Mouse (Mus musculus) heart, postnatal 4 days (tissue): ENCODE measurements at regions not wholly inside any gene's neighbourhood (a gene's known extent, or its start where the extent isn't known, plus 50 kb on each side); places are given as distances from the start of the nearest gene placed in this dataset.
A peak's percentile ranks its signal among the peaks of the same experiment; 100 is the strongest.

ENCODE experiments used
- DNase-seq: peaks from one replicate; pipeline ENCODE4 v3.0.0; 2021

- peak; percentile 6 for DNase-seq
These were observed 227.1 kb upstream of the Vstm2b start for GRCm38 (mm10) chr7:40671068-40671467.

- no peak for DNase-seq
These were observed 225.8 kb upstream of the Vstm2b start for GRCm38 (mm10) chr7:40672348-40672747.

GRCm38 (mm10) chr7:40674397-40674796, 223.7 kb upstream of the Vstm2b start:
- DNase-seq: no peak

GRCm38 (mm10) chr7:40677601-40678000, 220.5 kb upstream of the Vstm2b start:
- DNase-seq: no peak

- DNase-seq: no peak
These were observed 217.6 kb upstream of the Vstm2b start for GRCm38 (mm10) chr7:40680567-40680966.

- DNase-seq: no peak
These were observed 217.1 kb upstream of the Vstm2b start for GRCm38 (mm10) chr7:40680993-40681392.

GRCm38 (mm10) chr7:40683176-40683575, 215.0 kb upstream of the Vstm2b start:
- DNase-seq: no peak

GRCm38 (mm10) chr7:40683641-40684040, 214.5 kb upstream of the Vstm2b start:
- DNase-seq: no peak

- no peak for DNase-seq
These were observed 211.1 kb upstream of the Vstm2b start for GRCm38 (mm10) chr7:40687005-40687404.

- DNase-seq: no peak
These were observed 209.6 kb upstream of the Vstm2b start for GRCm38 (mm10) chr7:40688546-40688945.

GRCm38 (mm10) chr7:40693755-40694154, 204.4 kb upstream of the Vstm2b start:
- DNase-seq: no peak

- DNase-seq: no peak
These were observed 200.6 kb upstream of the Vstm2b start for GRCm38 (mm10) chr7:40697551-40697950.

GRCm38 (mm10) chr7:40698309-40698708, 199.8 kb upstream of the Vstm2b start:
- no peak for DNase-seq

GRCm38 (mm10) chr7:40699633-40700032, 198.5 kb upstream of the Vstm2b start:
- DNase-seq: no peak

GRCm38 (mm10) chr7:40700656-40701055, 197.5 kb upstream of the Vstm2b start:
- no peak for DNase-seq

GRCm38 (mm10) chr7:40702191-40703045, 195.7 kb upstream of the Vstm2b start:
- DNase-seq: peak; percentile 4

- no peak for DNase-seq
These were observed 189.9 kb upstream of the Vstm2b start for GRCm38 (mm10) chr7:40708231-40708630.

GRCm38 (mm10) chr7:40717991-40718390, 180.1 kb upstream of the Vstm2b start:
- DNase-seq: peak; percentile 4

GRCm38 (mm10) chr7:40736971-40737468, 161.1 kb upstream of the Vstm2b start:
- DNase-seq: no peak

- DNase-seq: no peak
These were observed 160.6 kb upstream of the Vstm2b start for GRCm38 (mm10) chr7:40737496-40737895.

- DNase-seq: no peak
These were observed 160.0 kb upstream of the Vstm2b start for GRCm38 (mm10) chr7:40738174-40738573.

- DNase-seq: no peak
These were observed 155.5 kb upstream of the Vstm2b start for GRCm38 (mm10) chr7:40742553-40743151.

GRCm38 (mm10) chr7:40751779-40752178, 146.3 kb upstream of the Vstm2b start:
- no peak for DNase-seq

- DNase-seq: no peak
These were observed 145.9 kb upstream of the Vstm2b start for GRCm38 (mm10) chr7:40752195-40752594.
